Mouse (Mus musculus): Measurements from ENCODE around the gene Hexim2.

Gene Hexim2

DNA sequence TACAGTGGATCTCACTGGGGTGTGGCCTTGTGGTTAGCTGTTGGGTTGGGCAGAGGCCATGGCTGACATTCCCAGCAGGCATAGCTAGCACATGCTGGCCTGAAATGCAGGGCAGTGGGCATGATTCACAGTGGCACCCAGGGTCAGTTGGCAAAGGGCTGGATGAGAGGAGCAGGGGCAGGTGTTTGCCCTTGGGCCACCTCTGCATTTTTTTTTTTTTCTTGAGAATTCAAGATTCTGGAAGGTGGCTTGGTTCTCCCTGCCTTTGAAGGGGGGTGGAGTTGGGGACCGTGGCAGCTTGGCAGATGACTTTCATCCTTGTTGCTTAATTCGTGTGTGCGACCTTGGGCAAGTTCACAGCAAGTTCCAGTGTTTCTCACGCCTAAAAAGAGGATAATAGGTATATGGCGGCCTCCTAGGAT lies 42.2 kb downstream of the Hexim2 start:
- no peak for DNase-seq

DNA sequence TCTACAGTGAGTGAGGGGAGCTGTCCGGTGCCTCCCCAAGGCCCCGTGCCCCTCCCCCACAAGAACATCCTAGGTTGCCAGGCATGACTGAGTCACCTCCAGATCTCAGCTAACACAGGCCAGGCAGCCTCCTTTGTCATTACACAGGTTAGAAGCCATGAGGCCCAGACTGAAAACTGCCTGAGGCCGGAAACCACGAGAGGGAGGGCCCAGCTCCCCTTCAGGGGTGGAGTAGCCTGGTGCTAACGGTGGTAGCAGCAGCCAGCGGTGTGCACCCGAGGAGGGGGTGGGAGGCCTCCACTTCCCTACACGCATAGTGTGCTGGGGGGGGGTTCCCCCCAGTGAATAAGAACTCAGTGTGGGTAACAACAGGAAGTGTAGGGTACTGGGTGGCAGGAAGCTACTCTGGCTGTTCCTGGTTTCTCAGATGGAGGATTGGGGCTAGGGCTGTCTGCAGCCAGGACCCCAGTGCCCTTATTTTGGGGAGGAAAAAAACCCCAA lies 42.7 kb downstream of the Hexim2 start:
- peak; percentile 77 to 82 for DNase-seq

DNA sequence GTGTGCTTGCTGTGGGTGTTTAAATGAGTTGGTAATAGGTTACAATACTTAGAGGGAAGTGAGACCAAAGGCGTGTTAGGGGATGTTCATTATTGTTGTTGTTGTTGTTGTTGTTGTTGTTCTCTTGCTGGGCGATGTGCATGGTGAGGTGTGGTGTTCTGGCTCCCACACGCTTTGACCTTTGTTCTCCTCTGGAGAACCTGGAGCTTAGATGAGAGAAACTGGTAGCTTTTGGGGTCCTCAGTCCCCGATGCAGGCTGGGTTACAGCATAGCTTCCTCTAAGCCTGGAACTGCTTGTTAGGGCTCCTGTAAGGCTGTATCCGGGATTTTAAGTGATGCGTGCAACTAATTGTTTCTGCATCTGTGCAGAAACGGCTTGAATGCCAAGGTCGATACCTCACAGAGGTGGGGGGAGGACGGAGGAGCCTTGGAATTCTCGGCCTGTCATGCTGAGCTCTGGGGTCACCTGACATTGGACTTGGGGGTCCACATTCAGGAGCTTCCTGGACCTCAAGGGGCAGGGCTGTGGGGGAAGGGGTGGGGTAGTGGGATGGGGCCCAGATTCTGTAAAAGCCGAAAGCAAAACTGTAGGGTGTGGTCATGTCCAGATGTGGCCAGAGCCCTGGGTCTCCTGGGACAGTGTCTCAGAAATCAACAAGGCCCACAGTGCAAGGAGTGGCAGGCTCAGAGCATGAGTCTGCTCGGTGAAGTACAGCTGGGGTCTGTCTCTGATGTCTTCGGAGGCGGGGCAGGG lies 43.6 kb downstream of the Hexim2 start:
- no peak for DNase-seq

DNA sequence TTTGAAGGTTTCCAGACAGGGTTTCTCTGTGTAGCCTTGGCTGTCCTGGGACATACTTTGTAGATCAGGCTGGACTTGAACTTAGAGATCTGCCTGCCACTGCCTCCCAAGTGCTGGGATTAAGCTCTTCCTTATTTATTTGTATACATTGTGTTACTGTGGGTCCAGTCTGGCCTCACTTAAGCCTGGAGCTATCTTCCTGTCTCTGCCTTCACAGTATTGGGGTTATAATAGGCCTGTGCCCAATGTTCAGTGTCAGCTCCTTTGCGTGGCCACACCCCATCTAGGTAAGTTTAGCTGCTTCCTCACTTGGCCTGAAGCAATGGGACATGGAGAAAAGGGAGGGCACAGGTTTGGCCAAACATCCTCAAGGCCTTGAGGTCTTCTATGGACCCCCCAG lies 44.3 kb downstream of the Hexim2 start:
- DNase-seq: no peak

DNA sequence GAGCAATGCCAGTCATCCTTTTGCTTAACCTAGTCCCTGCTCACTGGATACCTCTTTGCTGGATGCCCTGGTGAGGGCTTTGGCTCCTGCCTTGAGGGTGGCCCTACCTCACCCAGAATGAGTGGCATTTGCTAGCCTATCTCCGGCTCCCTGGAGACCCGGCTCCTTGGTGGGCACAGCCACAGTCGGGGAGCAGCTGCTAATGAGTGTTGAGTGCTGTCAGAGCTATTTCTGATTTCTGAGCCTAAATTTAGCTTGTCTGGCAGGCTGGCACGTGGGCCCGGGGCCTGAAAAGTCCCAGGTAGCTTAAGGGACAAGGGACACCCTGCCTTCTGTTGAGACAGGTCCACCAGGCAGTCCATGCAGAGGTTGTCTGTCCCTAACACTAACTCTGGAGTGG lies 45.0 kb downstream of the Hexim2 start:
- no peak for DNase-seq

DNA sequence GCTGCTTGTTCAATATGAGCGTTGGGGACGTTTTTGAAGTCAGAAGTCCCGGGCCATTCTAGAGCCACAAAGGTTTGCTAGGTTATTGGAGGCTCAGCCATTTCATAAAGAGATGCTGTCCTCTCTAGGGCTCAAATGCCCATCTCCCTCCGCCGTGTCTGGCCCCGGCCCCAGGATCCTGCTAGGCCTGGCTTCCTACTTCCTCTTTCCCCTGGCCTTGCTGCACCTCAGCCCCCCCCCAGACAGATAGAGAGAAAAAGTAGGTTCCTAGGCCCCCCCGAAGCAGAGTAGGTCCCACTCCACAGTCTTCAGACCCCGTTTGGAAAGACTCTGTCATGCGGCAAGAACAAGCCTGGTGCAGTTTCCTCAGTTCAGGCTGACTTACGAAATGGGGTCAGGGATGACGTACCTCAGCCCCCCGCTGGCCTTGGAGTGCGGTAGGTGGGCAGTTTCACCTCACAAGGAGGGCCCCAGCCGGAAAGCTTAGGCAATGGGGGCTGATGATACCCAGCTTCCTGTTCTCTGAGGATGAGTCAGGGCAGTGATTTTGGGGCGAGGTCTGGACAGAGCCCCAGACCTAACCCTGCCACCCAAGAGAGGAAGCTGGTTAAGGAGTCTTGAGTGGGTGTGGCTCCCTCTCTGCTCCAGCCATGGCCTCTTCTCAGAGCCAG lies 45.7 kb downstream of the Hexim2 start:
- DNase-seq: peak; percentile 62 to 64

DNA sequence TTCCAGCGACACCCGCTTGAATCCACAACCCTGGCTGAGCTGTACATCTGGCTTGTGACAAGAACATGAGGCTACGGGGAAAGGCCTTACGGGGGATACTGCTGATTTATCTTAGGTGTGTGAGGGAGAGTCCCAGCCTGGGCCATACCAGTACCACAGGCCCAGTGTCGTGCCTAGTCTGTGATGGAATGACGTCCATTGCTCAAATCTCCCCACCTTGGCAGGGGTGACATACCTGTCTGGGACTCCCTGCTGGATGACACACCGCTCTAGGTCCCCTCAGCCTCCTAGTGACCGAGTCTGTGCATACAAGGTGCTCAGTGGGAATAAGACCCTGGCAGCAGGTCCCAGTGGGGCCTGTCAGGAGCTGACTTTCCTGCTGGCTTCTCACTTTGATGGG lies 46.5 kb downstream of the Hexim2 start:
- no peak for DNase-seq

DNA sequence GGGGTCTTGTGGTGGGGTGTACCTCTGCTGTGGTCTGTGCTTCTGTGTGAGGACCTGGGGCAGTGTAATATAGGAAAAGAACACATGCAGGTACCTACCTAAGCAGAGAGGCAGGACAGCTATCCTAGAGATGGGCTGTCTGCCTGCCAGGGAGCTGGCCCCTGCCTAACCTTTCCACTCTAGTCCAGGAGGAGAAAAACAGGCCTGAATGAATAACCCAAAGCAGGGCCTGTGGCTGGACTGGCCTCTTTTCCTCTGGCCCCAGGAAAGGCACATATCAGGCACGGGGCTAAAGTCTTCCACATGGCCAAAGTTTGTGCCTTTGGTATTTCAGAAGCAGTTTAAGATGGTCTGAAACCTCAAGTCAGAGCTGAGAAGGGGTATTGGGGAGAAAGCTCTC lies 48.2 kb downstream of the Hexim2 start:
- no peak for DNase-seq

DNA sequence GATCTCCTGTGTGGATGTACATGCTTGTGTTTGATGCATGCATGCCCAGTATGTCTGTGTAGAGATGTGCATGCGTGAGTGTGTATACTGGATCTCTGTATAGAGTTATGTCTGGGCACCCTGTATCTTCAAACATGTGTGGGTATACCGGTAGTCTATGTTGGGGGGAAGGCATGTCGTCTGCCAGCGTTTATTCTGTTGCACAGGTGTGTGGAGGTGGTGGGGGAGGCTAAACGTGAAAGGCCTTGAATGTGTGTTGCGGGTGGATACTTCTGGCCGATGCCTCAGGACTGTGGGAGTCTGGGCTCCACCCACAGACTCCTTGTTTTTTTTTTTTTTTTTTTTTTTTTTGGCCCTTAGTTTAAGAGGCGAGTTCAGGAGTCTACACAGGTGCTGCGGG lies 49.1 kb downstream of the Hexim2 start:
- DNase-seq: no peak

DNA sequence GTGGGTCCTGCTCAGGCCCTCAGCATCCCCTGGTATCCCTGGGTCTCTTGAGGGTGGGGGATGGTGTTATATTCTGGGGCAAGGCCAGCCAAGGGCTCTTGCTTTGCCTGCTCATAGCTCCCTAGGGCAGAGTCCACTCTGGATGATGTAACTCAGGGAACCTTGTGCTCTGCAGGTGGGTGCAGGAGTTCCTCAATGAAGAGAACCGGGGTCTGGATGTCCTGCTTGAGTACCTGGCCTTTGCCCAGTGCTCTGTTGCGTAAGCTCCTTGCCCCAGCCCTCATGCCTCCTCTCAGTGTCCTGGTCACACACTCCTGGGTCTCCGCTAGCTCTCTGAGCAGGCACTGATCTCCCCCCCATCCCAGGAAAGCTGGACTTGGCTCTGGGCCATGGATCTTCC lies 49.7 kb downstream of the Hexim2 start:
- DNase-seq: no peak

DNA sequence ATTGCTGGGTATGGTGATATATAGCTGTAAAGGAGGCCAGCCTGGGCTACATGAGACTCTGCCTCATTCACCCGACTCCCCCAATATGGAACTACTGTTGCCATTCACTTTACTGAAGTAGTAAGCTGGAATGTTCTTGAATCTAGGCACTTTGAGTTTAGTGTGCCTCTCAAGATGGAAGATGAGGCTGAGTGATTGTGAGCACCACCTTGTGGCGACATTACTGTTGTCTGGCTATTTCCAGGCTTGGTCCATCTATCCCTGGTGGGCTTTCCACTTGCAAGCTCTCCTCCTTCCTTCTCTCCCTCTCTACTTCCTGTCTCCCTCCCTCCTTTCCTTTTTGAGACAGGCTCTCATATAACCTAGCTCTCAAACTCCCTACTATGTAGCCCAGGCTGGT lies 52.7 kb downstream of the Hexim2 start:
- no peak for DNase-seq

Measured in lung, adult 18-20 months (tissue).